Mouse (Mus musculus) neural tube, embryonic 14.5 days (tissue): Measurements from ENCODE around the gene Fkrp. TPM values are rescaled to one million over a fixed set of nuclear protein-coding genes. Genes with fewer than 3 reads are reported as not detected.

Source experiments
- ATAC-seq: fragments of 200-750 bp; cut with Nextera tagmentation; 2 replicates; pipeline ENCODE4 v1.8.0; 2017; ENCODE audit warnings: low read depth, mild to moderate bottlenecking, moderate TSS enrichment, moderate library complexity
- H3K27ac ChIP-seq: fragments of 300-500 bp; sonication (generic); 2 replicates; pipeline ENCODE4 v1.5.1; 2014; ENCODE audit warnings: low read depth, mild to moderate bottlenecking, control low read depth, low read length, moderate library complexity, mixed read lengths
- H3K27me3 ChIP-seq: fragments of 300-500 bp; sonication (generic); 2 replicates; pipeline ENCODE4 v1.6.1; 2014; ENCODE audit warnings: low read length; ENCODE audit not compliant: control insufficient read depth, insufficient read depth
- H3K36me3 ChIP-seq: fragments of 300-500 bp; sonication (generic); 2 replicates; pipeline ENCODE4 v1.6.1; 2014; ENCODE audit warnings: low read length, mixed read lengths; ENCODE audit not compliant: control insufficient read depth, insufficient read depth
- H3K4me1 ChIP-seq: fragments of 300-500 bp; sonication (generic); 2 replicates; pipeline ENCODE4 v1.6.1; 2014; ENCODE audit warnings: low read length; ENCODE audit not compliant: control insufficient read depth, insufficient read depth
- H3K4me2 ChIP-seq: fragments of 300-500 bp; sonication (generic); 2 replicates; pipeline ENCODE4 v1.6.1; 2014; ENCODE audit warnings: mild to moderate bottlenecking, low read depth, low read length, control low read depth
- H3K4me3 ChIP-seq: fragments of 300-500 bp; sonication (generic); 2 replicates; pipeline ENCODE4 v1.5.1; 2014; ENCODE audit warnings: low read depth, low read length, control low read depth, mixed read lengths
- H3K9ac ChIP-seq: fragments of 300-500 bp; sonication (generic); replicated peaks from 2 replicates; pipeline ENCODE4 v1.6.1; 2014; ENCODE audit warnings: low read depth, mild to moderate bottlenecking, control low read depth, low read length, mixed read lengths
- H3K9me3 ChIP-seq: fragments of 300-500 bp; sonication (generic); 2 replicates; pipeline ENCODE4 v1.6.1; 2016; ENCODE audit warnings: low read length; ENCODE audit not compliant: control insufficient read depth
- WGBS: fragments of 180-500 bp; shearing (Covaris S2); extraction: QIAGEN DNeasy Blood & Tissue Kit; methylation state at CpG from one replicate; pipeline ENCODE4 v1.1.7; 2014; 5-methylcytosine and 5-hydroxymethylcytosine counted together
- polyA plus RNA-seq: library from polyadenylated mRNA; unstranded; fragments of >200 nt; fragmentation: Nextera tagmentation; extraction: Ambion mirVana; gene quantifications from 2 replicates; pipeline ENCODE4 v1.2.1, GENCODE M21; 2014

Gene Fkrp
- polyA plus RNA-seq, 1 experiment from 2014 or later, result 44.5 TPM

GRCm38 (mm10) chr7:16845072-16845819, 28.7 kb upstream of the Fkrp start:
- no peak for ATAC-seq
- H3K27me3 ChIP-seq, result no peaks in the 10 kb centered on the region
- H3K4me1 ChIP-seq, result peaks cover 15% of the 10 kb centered on the region
- H3K9ac ChIP-seq, result peak overlapping the region; percentile 22; the same call in 1 of the 2 replicates
- H3K9me3 ChIP-seq, result no peaks in the 10 kb centered on the region
- no peak overlapping the region; the same call in 1 of the 2 replicates for H3K4me3 ChIP-seq
- H3K4me2 ChIP-seq, result peak overlapping the region; percentile 17; the same call in 1 of the 2 replicates
- H3K27ac ChIP-seq, result no peak overlapping the region
- WGBS, result 41% methylated on average over 14 of the region's 14 CpGs
- H3K36me3 ChIP-seq, result peaks cover 7% of the 10 kb centered on the region

DNA sequence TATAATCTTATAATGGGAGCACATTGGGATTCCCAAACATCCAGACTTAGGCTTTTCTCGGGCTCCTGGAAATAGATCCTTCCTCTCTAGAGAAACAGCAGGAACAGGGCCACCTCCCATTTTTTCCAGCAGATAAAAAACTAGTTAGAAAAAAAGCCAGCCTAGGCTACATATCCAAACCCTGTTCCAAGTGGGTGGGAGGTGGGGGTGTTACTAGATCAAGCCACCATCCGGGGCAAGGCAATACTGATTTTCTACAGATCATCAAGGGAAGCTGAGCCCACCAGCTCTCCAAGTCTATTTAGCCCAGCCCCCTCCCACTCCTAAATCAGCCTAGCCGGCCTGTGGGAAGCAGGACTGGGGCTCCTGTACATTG, 28.2 kb upstream of the Fkrp start:
- Histone ChIP-seq H3K27me3 (no peaks in the 10 kb centered on the region), H3K9me3 (no peaks in the 10 kb centered on the region), H3K36me3 (peaks cover 12% of the 10 kb centered on the region), H3K27ac (no peak overlapping the region), H3K9ac (peak overlapping the region; percentile 22; the same call in 1 of the 2 replicates), H3K4me2 (peak overlapping the region; percentile 84; the same call in 1 of the 2 replicates), H3K4me1 (peaks cover 15% of the 10 kb centered on the region), H3K4me3 (no peak overlapping the region; the same call in 1 of the 2 replicates)
- 59% methylated on average over 3 of the region's 3 CpGs for WGBS
- ATAC-seq, result no peak

- Histone ChIP-seq H3K9ac (peak overlapping the region; percentile 58), H3K27me3 (no peaks in the 10 kb centered on the region), H3K4me3 (peak overlapping the region; percentile 54), H3K36me3 (peaks cover 23% of the 10 kb centered on the region), H3K4me1 (peaks cover 15% of the 10 kb centered on the region), H3K27ac (no peak overlapping the region; the same call in 1 of the 2 replicates), H3K9me3 (no peaks in the 10 kb centered on the region), H3K4me2 (peak overlapping the region; percentile 84)
- WGBS, result 2% methylated on average over 33 of the region's 33 CpGs
- peak; percentile 5; the same call in 1 of the 2 replicates for ATAC-seq
These were observed 27.1 kb upstream of the Fkrp start for GRCm38 (mm10) chr7:16843441-16844171.

DNA sequence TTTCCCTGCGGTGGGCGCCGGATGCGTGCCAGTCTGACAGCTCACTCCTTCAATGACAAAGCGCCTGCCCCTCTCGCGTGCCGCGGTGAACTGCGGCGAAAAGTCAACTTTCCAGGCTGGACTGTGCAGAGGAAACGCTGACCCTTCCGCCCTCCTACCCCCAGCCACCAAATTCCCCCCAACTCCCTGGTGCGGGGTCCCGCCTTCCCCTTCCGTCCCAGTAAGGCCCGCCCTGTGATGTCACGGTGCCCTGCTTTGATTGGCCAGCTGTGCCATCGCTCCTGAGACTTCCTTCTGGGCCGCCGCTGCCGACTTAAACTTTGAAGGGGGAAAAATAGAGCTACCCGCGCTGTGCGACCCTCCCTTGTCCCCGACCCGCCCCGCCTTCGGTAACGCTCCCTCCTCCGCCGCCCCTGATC, 26.1 kb upstream of the Fkrp start, which contains the start of gene Prkd2:
Gene Prkd2 (plus strand): TSS at position 258 of the 419 bp plus-strand sequence.
- H3K27me3 ChIP-seq, result no peaks in the 10 kb centered on the region
- WGBS, result under 1% methylated on average over 29 of the region's 32 CpGs
- H3K4me3 ChIP-seq, result peak within 1 kb of the TSS; percentile 54
- peak within 1 kb of the TSS; percentile 58 for H3K9ac ChIP-seq
- peak within 1 kb of the TSS; percentile 48 for H3K27ac ChIP-seq
- H3K9me3 ChIP-seq, result no peaks in the 10 kb centered on the region
- ATAC-seq, result peak; percentile 92
- peak within 1 kb of the TSS; percentile 84 for H3K4me2 ChIP-seq
- H3K4me1 ChIP-seq, result peaks cover 15% of the 10 kb centered on the region
- H3K36me3 ChIP-seq, result peaks cover 32% of the 10 kb centered on the region

DNA sequence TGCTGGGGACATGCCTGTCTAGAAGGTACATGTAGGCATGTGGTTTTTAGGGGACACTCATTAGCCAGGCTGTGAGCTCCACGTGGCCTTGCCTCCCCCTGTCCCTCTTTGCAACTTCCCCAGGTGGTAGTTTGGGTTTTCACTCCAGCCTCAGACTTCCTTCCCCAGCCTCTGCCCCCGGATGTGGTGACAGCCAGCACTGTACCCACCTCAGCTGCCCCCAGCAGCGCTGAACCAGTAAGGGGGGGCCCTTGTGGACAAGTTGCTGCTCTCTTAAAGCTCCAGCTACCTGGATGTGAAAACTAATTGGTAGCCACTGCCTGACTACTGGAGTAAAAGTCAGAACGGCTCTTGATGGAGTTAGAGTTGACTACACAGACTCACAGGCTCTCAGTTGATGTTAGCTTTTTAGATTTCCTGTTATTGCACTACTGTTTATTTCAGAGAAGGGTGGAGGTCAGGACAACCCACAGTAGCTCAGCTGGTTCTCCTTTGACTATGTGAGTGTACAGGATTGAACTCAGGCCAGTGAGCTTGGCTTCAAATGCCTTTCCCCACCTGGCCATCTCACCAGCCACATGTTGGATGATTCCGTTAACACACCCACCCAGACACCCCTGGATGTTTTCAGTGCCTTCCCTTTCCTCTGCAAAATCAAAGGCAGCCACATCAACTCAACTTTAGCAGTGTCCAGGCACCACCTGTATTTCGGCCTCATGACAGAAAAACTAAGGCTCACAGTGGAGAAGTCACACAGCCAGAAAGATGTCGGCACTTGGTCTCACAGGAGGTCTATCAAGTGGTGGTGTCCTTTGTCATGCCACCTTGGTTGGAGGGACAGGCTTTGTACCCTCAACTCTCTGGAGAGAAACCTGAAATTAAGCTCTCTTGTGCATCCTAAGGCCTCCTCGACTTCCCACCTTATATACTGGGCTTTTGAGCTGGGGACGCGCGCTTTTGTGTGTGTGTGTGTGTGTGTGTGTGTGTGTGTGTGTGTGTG, 25.3 kb upstream of the Fkrp start:
- no peaks in the 10 kb centered on the region for H3K27me3 ChIP-seq
- peak overlapping the region; percentile 54; the same call in 1 of the 2 replicates for H3K4me3 ChIP-seq
- peak; percentile 3; the same call in 1 of the 2 replicates for ATAC-seq
- H3K4me1 ChIP-seq, result peaks cover 15% of the 10 kb centered on the region
- H3K36me3 ChIP-seq, result peaks cover 36% of the 10 kb centered on the region
- no peaks in the 10 kb centered on the region for H3K9me3 ChIP-seq
- WGBS, result 49% methylated on average over 11 of the region's 11 CpGs
- peak overlapping the region; percentile 48; the same call in 1 of the 2 replicates for H3K27ac ChIP-seq
- H3K9ac ChIP-seq, result peak overlapping the region; percentile 58; the same call in 1 of the 2 replicates
- H3K4me2 ChIP-seq, result peak overlapping the region; percentile 84

DNA sequence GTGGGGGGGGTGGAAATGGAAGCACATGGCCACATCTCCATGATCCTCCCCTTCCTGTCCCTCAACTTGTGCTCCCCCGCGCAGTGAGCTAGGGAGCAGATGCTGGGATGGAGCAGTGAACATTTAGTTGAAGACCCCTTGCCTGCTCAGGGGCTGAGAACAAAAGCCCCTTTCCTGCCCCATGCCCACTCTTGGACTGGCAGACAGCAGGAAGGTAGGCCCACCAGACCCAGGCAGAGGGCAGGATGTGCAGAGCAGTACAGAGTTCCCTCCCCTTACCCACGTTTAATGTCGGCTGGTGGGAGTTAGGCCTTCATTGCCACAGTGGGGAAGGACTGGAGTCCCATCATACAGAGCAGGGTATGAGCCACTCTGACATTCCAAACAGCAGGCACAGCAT, 24.5 kb upstream of the Fkrp start:
- Histone ChIP-seq H3K27ac (no peak overlapping the region), H3K4me2 (no peak overlapping the region), H3K4me3 (no peak overlapping the region), H3K36me3 (peaks cover 36% of the 10 kb centered on the region), H3K9ac (no peak overlapping the region), H3K9me3 (no peaks in the 10 kb centered on the region), H3K4me1 (peaks cover 15% of the 10 kb centered on the region), H3K27me3 (no peaks in the 10 kb centered on the region)
- no peak for ATAC-seq
- WGBS, result 83% methylated on average over 4 of the region's 4 CpGs

GRCm38 (mm10) chr7:16840109-16840491, 23.6 kb upstream of the Fkrp start:
- Histone ChIP-seq H3K36me3 (peaks cover 40% of the 10 kb centered on the region), H3K27me3 (no peaks in the 10 kb centered on the region), H3K27ac (no peak overlapping the region), H3K9me3 (no peaks in the 10 kb centered on the region), H3K4me3 (no peak overlapping the region), H3K4me2 (no peak overlapping the region), H3K4me1 (peaks cover 15% of the 10 kb centered on the region), H3K9ac (no peak overlapping the region)
- no peak for ATAC-seq
- WGBS, result 83% methylated on average over 2 of the region's 2 CpGs

- Histone ChIP-seq H3K36me3 (peaks cover 43% of the 10 kb centered on the region), H3K4me2 (no peak overlapping the region), H3K4me1 (peaks cover 12% of the 10 kb centered on the region), H3K4me3 (no peak overlapping the region), H3K27me3 (no peaks in the 10 kb centered on the region), H3K9me3 (no peaks in the 10 kb centered on the region), H3K27ac (no peak overlapping the region), H3K9ac (no peak overlapping the region)
- no peak for ATAC-seq
- WGBS, result 96% methylated on average over 12 of the region's 12 CpGs
These were observed 23.0 kb upstream of the Fkrp start for GRCm38 (mm10) chr7:16839427-16840108.
